Mouse (Mus musculus): ENCODE data around the gene C87436.
"Not testable (repeated sequence)": the region's sequence is repeated elsewhere in the genome, so short reads cannot be mapped to it uniquely, and the experiment has no call there.

C87436 gene

GRCm38 (mm10) chr6:86481871-86482270 is 43.7 kb downstream of the C87436 start:
- no peak for DNase-seq (ENCODE audit: low spot score)

GRCm38 (mm10) chr6:86485943-86486640 is 47.9 kb downstream of the C87436 start:
- DNase-seq (ENCODE audit: low spot score) = no peak

- peak; percentile 91 for DNase-seq (ENCODE audit: low spot score)
These were observed 49.4 kb downstream of the C87436 start for GRCm38 (mm10) chr6:86487358-86488148.

GRCm38 (mm10) chr6:86488149-86488485 is 49.9 kb downstream of the C87436 start:
- no peak for DNase-seq (ENCODE audit: low spot score)

- DNase-seq (ENCODE audit: low spot score) = no peak
These were observed 51.8 kb downstream of the C87436 start for GRCm38 (mm10) chr6:86489945-86490344.

- DNase-seq (ENCODE audit: low spot score) = not testable (repeated sequence)
These were observed 52.2 kb downstream of the C87436 start for GRCm38 (mm10) chr6:86490413-86490812.

- DNase-seq (ENCODE audit: low spot score) = no peak
These were observed 55.5 kb downstream of the C87436 start for GRCm38 (mm10) chr6:86493469-86494263.

- no peak for DNase-seq (ENCODE audit: low spot score)
These were observed 56.6 kb downstream of the C87436 start for GRCm38 (mm10) chr6:86494767-86495166.

GRCm38 (mm10) chr6:86495661-86496060 is 57.5 kb downstream of the C87436 start:
- DNase-seq (ENCODE audit: low spot score) = no peak

GRCm38 (mm10) chr6:86496127-86496526 is 58.0 kb downstream of the C87436 start:
- no peak for DNase-seq (ENCODE audit: low spot score)

GRCm38 (mm10) chr6:86496585-86496984 is 58.4 kb downstream of the C87436 start:
- DNase-seq (ENCODE audit: low spot score) = no peak

- peak; percentile 56 for DNase-seq (ENCODE audit: low spot score)
These were observed 59.1 kb downstream of the C87436 start for GRCm38 (mm10) chr6:86497071-86497815.

- DNase-seq (ENCODE audit: low spot score) = no peak
These were observed 60.0 kb downstream of the C87436 start for GRCm38 (mm10) chr6:86497942-86498732.

GRCm38 (mm10) chr6:86499571-86500109 is 61.5 kb downstream of the C87436 start:
- DNase-seq (ENCODE audit: low spot score) = no peak

GRCm38 (mm10) chr6:86503513-86503912 is 65.3 kb downstream of the C87436 start:
- DNase-seq (ENCODE audit: low spot score) = no peak

GRCm38 (mm10) chr6:86505671-86506070 is 67.5 kb downstream of the C87436 start:
- peak; percentile 70 for DNase-seq (ENCODE audit: low spot score)

GRCm38 (mm10) chr6:86506309-86506708 is 68.1 kb downstream of the C87436 start:
- no peak for DNase-seq (ENCODE audit: low spot score)

- no peak for DNase-seq (ENCODE audit: low spot score)
These were observed 68.9 kb downstream of the C87436 start for GRCm38 (mm10) chr6:86507116-86507515.

GRCm38 (mm10) chr6:86508736-86509135 is 70.6 kb downstream of the C87436 start:
- no peak for DNase-seq (ENCODE audit: low spot score)

- no peak for DNase-seq (ENCODE audit: low spot score)
These were observed 71.2 kb downstream of the C87436 start for GRCm38 (mm10) chr6:86509194-86509865.

All from lung, postnatal 25 days (tissue).